Mouse (Mus musculus): ENCODE results near the gene Lrrc61. TPM values are rescaled to one million over a fixed set of nuclear protein-coding genes. Genes with fewer than 3 reads are reported as not detected.
A peak's percentile ranks its signal among the peaks of the same experiment; 100 is the strongest.

Gene Lrrc61
- total and polyA plus RNA-seq, 2 experiments, result 3.3 to 8.5 TPM

DNA sequence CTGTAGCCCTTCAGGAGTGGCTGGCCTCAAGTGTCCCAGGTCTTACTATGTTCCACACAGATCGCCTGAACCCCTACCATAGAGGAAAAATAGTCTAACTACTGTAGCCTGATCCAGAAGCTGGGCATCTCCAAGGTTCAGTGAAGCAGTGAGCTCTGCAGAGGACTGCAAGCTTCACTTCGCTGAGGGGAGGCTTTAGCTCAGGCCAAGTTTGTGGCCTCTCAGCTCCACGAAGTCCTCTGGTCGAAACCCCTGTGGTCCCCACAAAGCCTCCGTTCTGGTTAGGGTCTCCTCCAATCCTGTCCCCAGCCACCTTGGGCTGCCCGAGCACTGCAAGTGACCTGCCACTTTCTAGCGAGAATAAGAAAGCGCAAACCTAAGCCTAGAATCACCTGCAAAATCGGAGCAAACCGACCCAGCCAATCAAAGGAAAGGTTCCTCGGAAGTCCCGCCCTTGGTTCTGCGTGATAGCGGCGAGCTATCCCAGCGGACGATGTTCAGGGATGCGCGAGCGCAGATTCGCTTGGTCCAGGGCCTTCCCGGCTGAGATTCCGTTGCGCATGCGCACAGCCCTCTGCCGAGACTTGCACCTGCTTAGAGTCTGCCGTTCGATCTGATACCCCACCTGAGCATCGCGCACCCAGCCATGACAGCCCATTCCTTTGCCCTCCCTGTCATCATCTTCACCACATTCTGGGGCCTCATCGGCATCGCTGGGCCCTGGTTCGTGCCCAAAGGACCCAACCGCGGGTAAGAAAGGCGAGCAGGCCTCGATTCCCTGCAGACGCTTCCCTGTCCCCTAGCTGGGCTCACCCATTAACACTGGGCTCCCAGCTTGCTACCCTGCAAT lies 17.3 kb upstream of the Lrrc61 start, which contains the start of gene Atp6v0e2:
Atp6v0e2 (plus strand) TSS at position 511 of the 850 bp plus-strand sequence.
- Histone ChIP-seq H3K27ac (replicated peaks; ENCODE audit: insufficient read depth, low read depth, low read length) (no peak within 1 kb of the TSS), H3K36me3 (ENCODE audit: control insufficient read depth, insufficient read depth, low read length) (no peaks in the 10 kb centered on the region), H3K4me1 (ENCODE audit: control insufficient read depth, insufficient read depth, low read length) (peaks cover 11% of the 10 kb centered on the region), H3K4me3 (ENCODE audit: insufficient read depth, low read depth, low read length) (peak within 1 kb of the TSS; percentile 45; the same call in 1 of the 2 replicates), H3K9ac (ENCODE audit: low read depth, low read length) (no peak within 1 kb of the TSS), H3K27me3 (ENCODE audit: control insufficient read depth, insufficient read depth, low read length) (no peaks in the 10 kb centered on the region), H3K79me2 (ENCODE audit: control insufficient read depth, insufficient read depth, low read length) (no peaks in the 10 kb centered on the region)
- peak; percentile 26 for DNase-seq (ENCODE audit: extremely low read depth, low read depth, low spot score)
- WGBS, result 16% methylated on average over 38 of the region's 38 CpGs
- TF ChIP-seq CTCF (IDR thresholded peaks at IDR 0.05; ENCODE audit: low read depth, low read length) (no peak), POLR2A (IDR thresholded peaks at IDR 0.05; ENCODE audit: extremely low read depth, insufficient read depth, low read length) (no peak)

DNA sequence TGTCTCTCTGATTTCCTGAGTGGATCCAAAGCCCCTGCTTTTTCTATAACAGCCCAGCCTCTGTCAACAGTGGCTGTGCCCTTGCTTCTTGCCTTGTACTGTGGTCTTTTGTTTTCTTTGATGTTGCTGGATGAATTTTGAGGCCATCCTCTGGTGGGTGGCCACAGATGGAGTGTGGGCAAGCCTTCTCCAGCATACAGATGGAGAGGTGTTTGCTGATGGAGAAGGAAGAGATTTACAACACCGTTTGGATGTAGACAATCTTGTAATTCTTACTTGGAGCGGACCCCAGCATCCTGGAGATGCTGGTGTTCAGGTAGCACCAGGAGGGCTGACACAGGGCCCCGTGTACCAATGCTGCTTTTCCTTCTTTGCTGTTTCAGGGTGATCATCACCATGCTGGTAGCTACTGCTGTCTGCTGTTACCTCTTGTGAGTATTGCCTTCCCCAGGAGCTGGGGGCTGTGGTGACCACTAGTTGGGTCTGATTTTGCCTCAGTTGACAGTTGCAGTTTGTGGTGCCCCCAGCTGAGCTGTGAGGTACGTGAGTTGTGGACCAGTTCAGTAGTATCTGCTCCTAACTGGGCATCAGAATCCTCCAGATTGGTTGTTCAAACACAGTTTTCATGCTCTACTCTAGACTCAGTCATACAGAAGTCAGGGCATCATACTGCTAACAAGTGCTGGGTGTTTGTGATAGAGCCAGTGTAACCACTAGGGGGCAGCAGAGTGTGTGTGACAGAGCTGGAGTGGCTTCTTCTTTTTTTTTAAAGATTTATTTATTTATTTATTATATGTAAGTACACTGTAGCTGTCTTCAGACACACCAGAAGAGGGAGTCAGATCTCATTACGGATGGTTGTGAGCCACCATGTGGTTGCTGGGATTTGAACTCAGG lies 15.5 kb upstream of the Lrrc61 start:
- Histone ChIP-seq H3K9ac (ENCODE audit: low read depth, low read length) (no peak overlapping the region), H3K79me2 (ENCODE audit: control insufficient read depth, insufficient read depth, low read length) (no peaks in the 10 kb centered on the region), H3K27me3 (ENCODE audit: control insufficient read depth, insufficient read depth, low read length) (no peaks in the 10 kb centered on the region), H3K4me1 (ENCODE audit: control insufficient read depth, insufficient read depth, low read length) (peaks cover 22% of the 10 kb centered on the region), H3K4me3 (ENCODE audit: insufficient read depth, low read depth, low read length) (no peak overlapping the region), H3K36me3 (ENCODE audit: control insufficient read depth, insufficient read depth, low read length) (no peaks in the 10 kb centered on the region), H3K27ac (replicated peaks; ENCODE audit: insufficient read depth, low read depth, low read length) (no peak overlapping the region)
- WGBS, result 73% methylated on average over 5 of the region's 5 CpGs
- peak; percentile 67 for DNase-seq (ENCODE audit: extremely low read depth, low read depth, low spot score)
- TF ChIP-seq CTCF (IDR thresholded peaks at IDR 0.05; ENCODE audit: low read depth, low read length), result peak; percentile 63
- no peak for TF ChIP-seq POLR2A (IDR thresholded peaks at IDR 0.05; ENCODE audit: extremely low read depth, insufficient read depth, low read length)

DNA sequence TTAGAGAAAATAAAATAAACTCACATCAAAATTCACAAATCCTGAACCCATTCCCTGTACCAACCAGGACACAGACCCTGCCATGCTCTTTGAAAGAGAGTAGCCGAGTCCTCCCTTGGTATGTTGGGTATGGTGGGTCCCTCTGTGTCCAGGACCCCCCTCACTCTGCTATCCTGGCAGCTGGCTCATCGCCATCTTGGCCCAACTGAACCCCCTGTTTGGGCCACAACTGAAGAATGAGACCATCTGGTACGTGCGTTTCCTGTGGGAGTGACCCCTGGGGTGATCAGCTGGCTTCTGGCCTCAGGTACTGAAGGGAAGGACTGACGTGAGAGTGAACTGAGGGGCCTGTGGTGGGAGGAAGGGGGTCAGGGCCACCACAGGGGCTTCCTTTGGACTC lies 14.7 kb upstream of the Lrrc61 start:
- Histone ChIP-seq H3K27ac (replicated peaks; ENCODE audit: insufficient read depth, low read depth, low read length) (no peak overlapping the region), H3K27me3 (ENCODE audit: control insufficient read depth, insufficient read depth, low read length) (no peaks in the 10 kb centered on the region), H3K79me2 (ENCODE audit: control insufficient read depth, insufficient read depth, low read length) (no peaks in the 10 kb centered on the region), H3K36me3 (ENCODE audit: control insufficient read depth, insufficient read depth, low read length) (no peaks in the 10 kb centered on the region), H3K4me1 (ENCODE audit: control insufficient read depth, insufficient read depth, low read length) (peaks cover 25% of the 10 kb centered on the region), H3K9ac (ENCODE audit: low read depth, low read length) (no peak overlapping the region), H3K4me3 (ENCODE audit: insufficient read depth, low read depth, low read length) (no peak overlapping the region)
- TF ChIP-seq POLR2A (IDR thresholded peaks at IDR 0.05; ENCODE audit: extremely low read depth, insufficient read depth, low read length), result no peak
- no peak for TF ChIP-seq CTCF (IDR thresholded peaks at IDR 0.05; ENCODE audit: low read depth, low read length)
- 85% methylated on average over 5 of the region's 5 CpGs for WGBS
- DNase-seq (ENCODE audit: extremely low read depth, low read depth, low spot score), result no peak

- H3K4me3 ChIP-seq (ENCODE audit: insufficient read depth, low read depth, low read length), result no peak overlapping the region
- H3K27ac ChIP-seq (replicated peaks; ENCODE audit: insufficient read depth, low read depth, low read length), result no peak overlapping the region
- no peak overlapping the region for H3K9ac ChIP-seq (ENCODE audit: low read depth, low read length)
- H3K36me3 ChIP-seq (ENCODE audit: control insufficient read depth, insufficient read depth, low read length), result no peaks in the 10 kb centered on the region
- H3K79me2 ChIP-seq (ENCODE audit: control insufficient read depth, insufficient read depth, low read length), result no peaks in the 10 kb centered on the region
- WGBS, result 81% methylated on average over 3 of the region's 3 CpGs
- DNase-seq (ENCODE audit: extremely low read depth, low read depth, low spot score), result no peak
- H3K4me1 ChIP-seq (ENCODE audit: control insufficient read depth, insufficient read depth, low read length), result peaks cover 27% of the 10 kb centered on the region
- no peaks in the 10 kb centered on the region for H3K27me3 ChIP-seq (ENCODE audit: control insufficient read depth, insufficient read depth, low read length)
- TF ChIP-seq CTCF (IDR thresholded peaks at IDR 0.05; ENCODE audit: low read depth, low read length) (no peak), POLR2A (IDR thresholded peaks at IDR 0.05; ENCODE audit: extremely low read depth, insufficient read depth, low read length) (no peak)
These were observed 13.9 kb upstream of the Lrrc61 start for GRCm38 (mm10) chr6:48540721-48541120.

DNA sequence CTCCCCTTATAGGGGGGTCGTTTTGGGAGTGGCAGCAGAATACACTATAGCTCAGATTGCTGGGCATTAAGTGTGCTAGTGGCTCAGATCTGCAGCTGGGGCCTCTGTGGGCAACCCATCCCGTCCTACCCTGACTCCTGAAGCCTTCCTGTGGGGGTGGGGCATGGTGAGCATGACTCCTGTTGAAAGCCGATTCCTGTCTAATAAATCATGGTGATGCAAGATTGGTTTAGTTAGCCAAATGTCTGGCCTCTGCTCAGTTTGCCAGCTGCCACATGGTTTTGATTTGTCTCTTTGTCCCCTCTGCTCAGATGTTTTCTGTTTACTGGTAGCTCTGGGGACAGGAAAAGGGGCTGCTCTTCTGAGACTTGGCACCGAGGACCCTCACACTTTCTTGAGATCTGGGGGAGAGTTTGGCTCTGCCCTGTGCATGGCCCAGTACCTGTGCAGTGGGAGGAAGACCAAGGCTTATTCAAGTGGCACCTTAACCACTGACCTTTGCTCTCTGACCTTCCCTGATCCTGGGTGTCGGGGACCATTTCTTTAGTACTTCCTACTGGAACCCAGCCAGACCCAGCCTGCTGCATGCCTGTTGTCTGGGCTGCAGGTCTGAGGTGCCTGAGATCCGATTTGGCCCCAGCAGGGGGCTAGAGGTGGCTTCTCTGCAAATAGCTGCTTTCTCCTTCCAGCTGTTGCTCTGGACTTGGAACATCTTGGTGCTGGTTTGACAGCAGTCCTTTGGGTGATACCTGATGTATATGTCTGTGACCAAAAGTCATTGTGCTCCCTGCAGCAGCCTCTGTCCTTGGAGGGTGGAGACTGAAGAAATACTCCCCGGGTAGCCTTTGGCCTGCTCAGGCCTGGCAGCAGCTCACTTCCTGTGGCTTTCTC lies 12.8 kb upstream of the Lrrc61 start:
- Histone ChIP-seq H3K27me3 (ENCODE audit: control insufficient read depth, insufficient read depth, low read length) (no peaks in the 10 kb centered on the region), H3K36me3 (ENCODE audit: control insufficient read depth, insufficient read depth, low read length) (no peaks in the 10 kb centered on the region), H3K27ac (replicated peaks; ENCODE audit: insufficient read depth, low read depth, low read length) (peak overlapping the region; percentile 83), H3K4me3 (ENCODE audit: insufficient read depth, low read depth, low read length) (no peak overlapping the region), H3K79me2 (ENCODE audit: control insufficient read depth, insufficient read depth, low read length) (no peaks in the 10 kb centered on the region), H3K9ac (ENCODE audit: low read depth, low read length) (no peak overlapping the region), H3K4me1 (ENCODE audit: control insufficient read depth, insufficient read depth, low read length) (peaks cover 35% of the 10 kb centered on the region)
- WGBS, result 16% methylated on average over 7 of the region's 7 CpGs
- DNase-seq (ENCODE audit: extremely low read depth, low read depth, low spot score), result peak; percentile 83
- no peak for TF ChIP-seq POLR2A (IDR thresholded peaks at IDR 0.05; ENCODE audit: extremely low read depth, insufficient read depth, low read length)
- no peak for TF ChIP-seq CTCF (IDR thresholded peaks at IDR 0.05; ENCODE audit: low read depth, low read length)
